Mouse (Mus musculus) lung, postnatal 0 days (tissue): ENCODE data around the gene Tango6.

ENCODE experiments used
- CTCF ChIP-seq: IDR thresholded peaks from 2 replicates; pipeline ENCODE4 v1.5.1; 2016; ENCODE audit warnings: antibody characterized with exemption, mild to moderate bottlenecking
- EP300 ChIP-seq: IDR thresholded peaks from 2 replicates; pipeline ENCODE4 v1.6.1; 2016; ENCODE audit warnings: antibody characterized with exemption, mild to moderate bottlenecking, control low read depth

GRCm38 (mm10) chr8:106770596-106771179 is 87.8 kb downstream of the Tango6 start:
- TF ChIP-seq CTCF (no peak), EP300 (no peak)
